Mouse (Mus musculus) frontal cortex, postnatal 25 days (tissue): Measurements from ENCODE around the gene Gm13083.
"Not testable (repeated sequence)": the region's sequence is repeated elsewhere in the genome, so short reads cannot be mapped to it uniquely, and the experiment has no call there.

Source experiments
- DNase-seq, 2 experiments: peaks; one replicate each; pipeline ENCODE4 v3.0.0; 2022; ENCODE audit warnings: low spot score in 2 of 2

The Gm13083 gene

DNA sequence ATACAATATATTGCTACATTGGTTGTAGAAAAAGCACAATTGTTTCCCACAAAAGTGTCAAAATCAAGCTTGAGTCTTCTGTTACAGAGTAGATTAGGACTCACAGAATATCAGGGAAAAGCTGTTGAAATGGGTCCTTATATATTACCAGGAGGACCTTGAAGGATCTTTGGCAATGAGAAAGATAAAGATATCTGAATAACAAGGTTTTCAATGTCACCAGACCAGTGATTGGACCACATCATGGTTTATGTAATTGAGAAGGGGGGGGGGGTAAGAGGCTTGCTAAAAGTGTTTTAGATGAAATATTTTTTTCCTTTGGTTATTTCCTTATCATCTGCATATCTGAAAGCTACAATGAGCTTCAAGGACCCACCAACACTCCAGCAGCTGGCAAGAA, at the start of gene Gm13083:
TSS of gene Gm13083 (plus strand) at position 301 of the 400 bp plus-strand sequence.
- DNase-seq: not testable (repeated sequence)

DNA sequence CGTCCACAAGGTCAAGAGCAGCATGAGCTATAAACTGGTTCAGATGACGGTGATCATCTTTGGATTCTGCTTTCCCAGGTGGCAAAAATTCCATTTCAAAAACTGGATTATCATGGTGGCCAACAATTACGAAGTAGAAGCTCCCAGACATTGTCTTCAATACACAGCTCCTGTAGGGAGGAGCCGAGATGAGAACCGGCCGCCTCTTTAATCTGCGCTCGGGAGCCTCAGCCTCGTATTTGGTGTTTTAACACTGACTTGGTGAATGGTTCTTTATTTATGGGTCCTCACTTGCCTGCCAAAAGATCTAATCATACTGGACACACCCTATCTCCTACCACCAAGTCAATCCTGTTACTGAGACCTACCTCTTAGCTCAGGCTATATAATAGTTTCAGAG, 2.9 kb upstream of the Gm13083 start:
- not testable (repeated sequence) for DNase-seq

DNA sequence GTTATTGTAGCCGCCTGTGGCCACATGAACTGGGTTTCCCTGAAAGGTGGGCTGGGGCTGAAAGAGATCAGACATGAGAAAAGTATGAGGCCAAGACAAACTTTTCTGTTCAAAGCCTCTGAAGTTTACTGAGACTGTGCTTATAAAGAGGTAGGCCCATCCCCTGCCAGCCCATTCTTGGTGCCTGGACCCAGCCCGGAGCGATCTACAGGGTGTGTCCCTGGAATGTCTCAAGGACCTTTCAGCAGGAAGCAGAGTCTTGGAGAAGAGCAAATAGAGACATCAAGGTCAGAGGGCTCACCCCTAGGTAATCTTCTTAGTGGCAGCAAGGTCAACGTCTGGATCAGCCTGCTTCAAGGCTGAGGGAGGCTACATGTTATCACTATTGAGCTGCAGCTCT, 3.3 kb downstream of the Gm13083 start:
- not testable (repeated sequence) for DNase-seq

DNA sequence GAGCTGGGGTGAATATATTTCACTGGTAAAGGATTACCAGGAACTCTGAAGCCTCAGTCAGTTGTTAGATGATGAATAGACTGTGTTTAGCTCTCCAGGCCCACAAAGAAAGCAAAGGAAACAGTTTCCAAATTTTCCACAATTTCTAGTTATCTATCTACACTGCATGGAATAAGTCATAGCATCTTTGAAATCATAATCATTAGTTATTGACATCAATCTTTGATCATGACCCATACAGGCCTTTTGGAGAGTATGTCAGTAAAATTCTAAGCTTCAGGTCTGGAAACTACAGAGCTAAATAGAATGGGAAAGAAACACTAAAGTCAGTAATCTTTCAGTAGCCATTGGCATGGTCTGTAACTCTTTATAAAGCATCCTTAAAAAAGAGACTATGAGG, 42.3 kb downstream of the Gm13083 start, which contains the start of gene Gm13088:
TSS of gene Gm13088 (minus strand) at position 101 of the 400 bp plus-strand sequence.
- not testable (repeated sequence) for DNase-seq
